Mouse (Mus musculus) thymus, postnatal 36 days (tissue): Measurements from ENCODE around the gene Agtpbp1.

Experiments used
- DNase-seq, 2 experiments: peaks; one replicate each; pipeline ENCODE4 v3.0.0; 2022; ENCODE audit warnings: mixed read lengths in 2 of 2

Agtpbp1 gene

GRCm38 (mm10) chr13:59530491-59530890 is 54.5 kb downstream of the Agtpbp1 start:
- DNase-seq: no peak

- no peak for DNase-seq
Observed at GRCm38 (mm10) chr13:59521271-59522064, 63.6 kb downstream of the Agtpbp1 start.

DNA sequence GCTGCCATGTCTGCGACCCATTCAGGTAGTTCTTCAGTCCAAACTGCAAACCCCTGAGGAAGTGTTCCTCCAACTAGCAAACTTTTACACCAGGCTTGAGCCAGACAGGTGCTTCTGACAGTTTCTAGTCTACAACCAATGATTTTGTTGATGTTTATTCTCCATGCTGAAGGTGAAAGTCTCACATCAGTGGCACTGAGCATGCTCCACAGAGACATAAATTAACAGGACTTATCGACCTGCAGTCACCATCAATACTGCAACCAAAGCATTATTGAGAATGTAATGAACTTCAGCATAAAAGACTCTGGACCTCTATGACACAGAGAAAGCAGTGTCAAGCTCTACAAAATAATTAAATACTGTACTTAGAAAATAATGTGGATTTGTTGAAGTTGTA is 64.2 kb downstream of the Agtpbp1 start:
- no peak for DNase-seq

DNA sequence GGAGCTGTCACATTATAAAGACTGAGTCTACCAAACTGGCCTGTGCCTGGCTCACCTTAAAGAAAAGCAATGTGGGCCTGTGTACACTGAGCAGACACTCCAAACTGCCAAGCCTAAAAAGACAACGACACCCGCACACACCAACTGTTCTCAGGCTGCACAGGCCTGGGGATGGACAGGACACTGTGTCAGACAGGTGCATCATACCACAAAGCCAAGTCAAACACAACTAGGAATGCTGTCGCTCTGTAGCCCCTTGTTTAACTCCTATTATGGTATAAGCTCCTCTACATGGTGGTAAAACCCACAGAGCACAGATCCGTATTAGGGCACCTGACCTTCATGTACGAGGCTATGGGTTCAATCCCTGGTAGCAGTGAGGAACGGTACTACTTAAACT is 65.5 kb downstream of the Agtpbp1 start:
- DNase-seq: no peak

- DNase-seq: no peak
Observed at GRCm38 (mm10) chr13:59518016-59518415, 67.0 kb downstream of the Agtpbp1 start.

- peak; percentile 23 for DNase-seq
Observed at GRCm38 (mm10) chr13:59515074-59515473, 70.0 kb downstream of the Agtpbp1 start.

- DNase-seq: no peak
Observed at GRCm38 (mm10) chr13:59509644-59510366, 75.2 kb downstream of the Agtpbp1 start.

- no peak for DNase-seq
Observed at GRCm38 (mm10) chr13:59508584-59508983, 76.4 kb downstream of the Agtpbp1 start.

GRCm38 (mm10) chr13:59506450-59506849 is 78.6 kb downstream of the Agtpbp1 start:
- no peak for DNase-seq

DNA sequence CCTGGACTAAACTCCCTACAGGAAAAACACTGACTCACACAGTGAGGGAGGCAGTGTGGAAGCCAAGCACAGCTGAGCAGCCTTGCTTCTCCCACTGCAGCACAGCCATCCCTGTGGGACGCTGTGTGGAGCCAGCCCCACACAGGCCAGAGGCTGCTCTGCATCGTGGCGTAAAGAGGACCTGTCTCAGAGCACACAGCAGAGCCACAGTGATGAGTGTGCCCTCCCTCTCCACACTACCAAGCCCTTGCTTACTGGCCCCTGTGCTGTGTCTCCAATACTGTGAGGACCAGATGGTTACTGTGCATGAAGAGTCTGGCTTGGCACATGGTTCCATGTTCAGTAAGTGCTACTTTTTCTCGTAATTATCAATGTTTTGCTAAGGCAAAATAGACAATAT is 79.2 kb downstream of the Agtpbp1 start:
- DNase-seq: no peak

DNA sequence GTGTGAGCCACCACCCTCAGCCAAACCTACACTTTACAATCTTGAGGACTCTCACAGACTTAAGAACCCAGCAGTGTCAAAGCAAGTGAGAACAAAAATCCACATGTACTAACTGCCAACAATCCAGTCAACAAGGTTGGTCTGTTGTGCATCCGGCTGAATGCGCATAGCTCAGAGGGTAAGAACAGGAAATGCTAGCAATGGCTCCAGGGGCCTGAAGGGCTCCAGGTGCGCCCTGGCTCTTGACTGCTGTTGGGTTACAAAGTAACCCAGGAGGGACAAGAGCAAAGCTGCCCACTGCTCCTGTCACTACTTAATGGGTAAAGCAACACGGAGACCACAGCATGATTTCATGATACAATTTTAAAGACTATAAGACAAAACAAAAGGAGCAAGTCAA is 81.4 kb downstream of the Agtpbp1 start:
- DNase-seq: peak; percentile 31 to 53

DNA sequence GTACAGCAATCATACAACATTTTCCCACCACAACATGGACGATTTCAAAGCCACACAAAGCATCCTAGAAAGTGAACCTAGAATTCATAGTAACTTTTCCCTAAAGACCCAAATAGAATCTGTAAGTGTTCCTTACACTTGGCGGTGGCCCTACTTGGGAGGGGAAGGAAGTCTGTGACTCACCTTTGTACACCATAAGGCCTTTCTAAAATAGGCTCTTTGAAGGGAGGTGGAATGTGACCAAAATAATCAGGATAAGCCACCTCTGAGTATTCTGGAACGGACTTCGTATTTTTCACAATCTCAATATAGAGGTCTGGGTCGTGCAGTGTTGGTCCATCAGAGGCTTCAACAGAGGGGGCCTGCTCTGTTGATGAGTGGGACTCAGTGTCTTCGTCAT is 85.2 kb downstream of the Agtpbp1 start:
- DNase-seq: no peak

GRCm38 (mm10) chr13:59499374-59499773 is 85.7 kb downstream of the Agtpbp1 start:
- DNase-seq: no peak

GRCm38 (mm10) chr13:59498191-59498590 is 86.8 kb downstream of the Agtpbp1 start:
- DNase-seq: no peak

- no peak for DNase-seq
Observed at GRCm38 (mm10) chr13:59495839-59496238, 89.2 kb downstream of the Agtpbp1 start.

DNA sequence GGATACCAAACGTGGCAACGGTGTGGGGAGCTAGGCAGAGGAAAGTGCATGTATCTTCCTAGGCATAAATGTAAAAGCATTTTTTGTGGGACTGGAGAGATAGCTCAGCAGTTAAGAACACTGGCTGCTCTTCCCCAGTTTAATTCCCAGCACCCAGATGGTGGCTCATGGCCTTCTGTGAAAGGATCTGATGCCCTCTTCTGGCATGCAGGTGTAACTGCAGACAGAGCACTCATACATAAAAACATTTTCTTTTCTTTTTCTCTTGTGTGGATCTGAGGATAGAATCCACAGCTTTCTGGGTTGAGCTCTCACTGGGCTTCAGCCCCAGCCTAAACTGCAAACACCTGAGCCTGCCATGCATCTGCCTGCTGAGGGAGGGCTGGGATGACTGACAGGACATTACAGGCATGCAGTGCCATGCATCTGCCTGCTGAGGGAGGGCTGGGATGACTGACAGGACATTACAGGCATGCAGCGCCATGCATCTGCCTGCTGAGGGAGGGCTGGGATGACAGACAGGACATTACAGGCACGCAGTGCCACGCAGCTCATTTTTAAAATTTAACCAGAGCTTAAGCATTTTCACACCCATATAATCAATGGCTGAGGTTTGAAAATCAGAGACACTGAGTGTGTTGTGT is 90.3 kb downstream of the Agtpbp1 start:
- no peak for DNase-seq

DNA sequence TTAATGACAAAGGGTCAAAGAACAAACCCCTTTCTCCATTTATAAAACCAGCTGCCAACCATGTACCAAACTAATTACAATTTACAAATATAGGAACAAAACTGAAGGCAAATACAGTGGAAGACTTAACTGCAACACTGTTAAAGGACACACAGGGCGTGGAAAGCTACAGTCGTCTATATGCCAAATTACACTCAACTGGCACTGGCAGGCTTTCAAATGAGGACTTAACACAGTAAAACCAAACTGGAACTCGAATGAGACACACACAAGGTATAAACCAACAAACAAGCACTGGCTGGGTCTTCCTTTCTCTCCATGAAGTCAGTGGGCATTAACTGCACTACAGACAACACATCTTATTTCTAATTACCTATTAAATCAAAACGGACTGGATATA is 94.3 kb downstream of the Agtpbp1 start:
- no peak for DNase-seq

DNA sequence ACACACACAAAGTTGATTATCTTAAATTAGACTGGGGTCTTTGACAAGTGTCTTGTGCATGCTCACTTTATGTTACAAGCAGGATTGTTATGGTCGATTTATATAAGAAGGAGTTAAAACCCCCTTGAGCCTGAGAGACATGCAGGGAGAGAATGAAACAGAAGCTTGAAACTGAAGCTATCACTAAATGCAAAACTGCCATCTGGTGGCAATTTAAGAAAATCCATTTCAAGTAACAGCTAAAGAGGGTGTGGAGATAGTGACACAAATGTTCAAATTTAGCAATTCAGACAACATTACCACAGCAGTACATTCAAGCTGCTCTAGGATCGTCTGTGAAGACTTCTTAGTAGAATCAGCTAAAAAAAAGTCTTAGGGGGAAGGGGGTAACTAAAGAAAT is 95.9 kb downstream of the Agtpbp1 start:
- DNase-seq: no peak

DNA sequence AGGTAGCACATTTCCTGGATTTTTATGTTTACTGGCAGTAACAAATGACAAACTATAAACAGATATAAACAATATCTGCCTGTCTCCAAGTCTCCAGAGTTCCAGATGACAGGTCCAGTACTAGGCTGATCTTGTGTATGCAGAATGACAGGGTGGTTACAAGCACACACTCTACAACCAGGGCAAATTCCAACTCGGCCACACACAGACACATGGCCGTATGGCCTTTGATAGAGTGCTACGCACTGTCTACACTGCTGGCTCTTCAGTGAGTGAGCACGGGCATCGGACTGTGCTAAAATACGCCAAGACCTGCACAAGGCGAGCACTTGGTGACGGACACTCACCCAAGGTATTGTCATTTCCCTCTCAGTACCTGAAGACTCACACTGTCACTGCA is 97.7 kb downstream of the Agtpbp1 start:
- DNase-seq: no peak

GRCm38 (mm10) chr13:59486243-59486642 is 98.8 kb downstream of the Agtpbp1 start:
- no peak for DNase-seq

DNA sequence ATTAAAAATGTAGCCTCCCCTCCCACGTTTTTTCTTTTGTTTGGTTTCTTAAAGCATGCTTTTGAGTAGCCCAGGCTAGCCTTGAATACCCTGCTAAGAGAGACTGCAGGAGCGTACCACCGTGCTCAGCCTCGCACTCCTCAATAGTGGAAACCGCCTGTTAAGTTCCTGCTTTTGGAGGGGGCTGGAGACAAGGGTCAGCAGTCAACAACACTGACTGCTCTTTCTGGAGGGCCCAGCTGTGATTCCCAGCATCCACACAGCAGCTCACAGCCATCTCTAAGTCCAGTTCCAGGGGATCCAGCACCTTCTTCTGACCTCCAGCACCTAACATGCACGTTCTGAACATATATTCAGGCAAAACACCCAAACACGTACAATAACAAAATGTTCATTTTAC is 99.6 kb downstream of the Agtpbp1 start:
- DNase-seq: no peak

GRCm38 (mm10) chr13:59481484-59481855 is 103.6 kb downstream of the Agtpbp1 start:
- DNase-seq: no peak

DNA sequence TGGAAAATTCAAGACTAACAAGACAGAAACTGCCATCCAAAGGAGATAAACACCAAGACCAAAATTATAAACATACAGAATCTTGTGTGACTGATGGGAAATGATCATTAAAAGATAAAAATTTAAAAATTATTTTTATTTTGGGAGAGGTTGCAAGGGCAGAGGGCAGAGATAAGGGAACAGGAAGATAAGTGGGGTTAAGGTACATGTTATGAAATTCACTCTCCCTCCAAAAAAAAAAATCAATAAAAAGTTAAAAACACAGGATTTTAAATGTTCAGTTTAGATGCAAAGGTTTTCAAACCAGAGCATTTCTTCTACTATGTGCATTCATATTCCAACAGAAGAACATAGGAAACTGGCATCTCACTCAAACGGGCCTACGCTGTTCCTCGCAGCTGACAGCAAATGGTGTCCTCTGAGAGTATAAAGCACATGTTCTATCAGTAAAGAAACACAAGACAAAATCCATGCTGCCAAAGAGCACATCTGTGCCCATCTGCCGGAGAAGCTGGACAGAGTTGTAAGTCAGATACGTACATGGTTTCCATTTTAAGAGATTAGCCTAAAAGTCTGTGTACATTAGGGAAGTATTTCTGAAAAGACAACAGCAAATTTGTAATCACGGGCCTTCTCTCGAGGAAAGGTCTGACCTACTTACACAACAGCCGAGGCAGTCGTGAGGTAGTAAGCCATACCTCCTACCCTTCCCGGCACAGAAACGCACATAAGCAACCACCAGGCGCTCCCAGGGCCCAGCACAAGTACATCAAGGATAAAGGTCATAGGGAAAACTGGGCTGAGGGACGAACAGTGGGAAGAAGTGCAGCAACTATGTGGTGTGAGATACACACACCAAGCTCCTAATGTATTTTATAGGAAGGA is 104.2 kb downstream of the Agtpbp1 start:
- no peak for DNase-seq
